ENCODE assay signal across 8 mouse cellular contexts in genomic region chr7:97330931-97331645, GRCm38 (mm10). TPM values are rescaled to one million over a fixed set of nuclear protein-coding genes. Genes with fewer than 3 reads are reported as not detected.
DNase-seq lines count a peak whose midpoint lies in the region; ATAC-seq lines count a peak whose summit lies in the region.

No protein-coding gene starts in this region.

- no peak for ATAC-seq in embryonic facial prominence, embryonic 11.5 days (replicated peaks; ENCODE audit: insufficient number of reproducible peaks, low FRiP score, low TSS enrichment, low read depth)
- ATAC-seq in limb, embryonic 12.5 days (ENCODE audit: insufficient number of reproducible peaks, insufficient read depth, low FRiP score, low TSS enrichment, low read depth): no peak
- ATAC-seq in stomach, embryonic 15.5 days (ENCODE audit: insufficient read depth, low FRiP score, low read depth): no peak

- H3K36me3 ChIP-seq in embryonic facial prominence, embryonic 11.5 days (replicated peaks; ENCODE audit: control insufficient read depth, insufficient read depth, low read depth, low read length): no peaks in the 10 kb centered on the region
- no peaks in the 10 kb centered on the region for H3K36me3 ChIP-seq in limb, embryonic 12.5 days
- H3K36me3 ChIP-seq in stomach, embryonic 15.5 days: no peaks in the 10 kb centered on the region

- H3K27ac ChIP-seq in embryonic facial prominence, embryonic 11.5 days (replicated peaks; ENCODE audit: low read depth, low read length): no peak overlapping the region
- H3K27ac ChIP-seq in limb, embryonic 12.5 days: no peak overlapping the region
- H3K27ac ChIP-seq in stomach, embryonic 15.5 days: no peak overlapping the region

- H3K9me3 ChIP-seq in embryonic facial prominence, embryonic 11.5 days (replicated peaks; ENCODE audit: control insufficient read depth, low read length): no peaks in the 10 kb centered on the region
- H3K9me3 ChIP-seq in limb, embryonic 12.5 days: no peaks in the 10 kb centered on the region
- H3K9me3 ChIP-seq in stomach, embryonic 15.5 days: no peaks in the 10 kb centered on the region

- H3K4me1 ChIP-seq in embryonic facial prominence, embryonic 11.5 days (ENCODE audit: control insufficient read depth, insufficient read depth, low read length): no peaks in the 10 kb centered on the region; the same call in 1 of the 2 replicates
- H3K4me1 ChIP-seq in limb, embryonic 12.5 days (replicated peaks): peaks cover 16% of the 10 kb centered on the region
- peaks cover 10% of the 10 kb centered on the region; the same call in 1 of the 2 replicates for H3K4me1 ChIP-seq in stomach, embryonic 15.5 days

- DNase-seq in heart, adult 11 months: peak; percentile 92
- DNase-seq in heart, postnatal 10 days: no peak
- DNase-seq in B cell, adult 2 months: peak; percentile 4 to 10
- no peak for DNase-seq in embryonic facial prominence, embryonic 11.5 days (ENCODE audit: low spot score)
- no peak for DNase-seq in urinary bladder, postnatal 25 days (ENCODE audit: low spot score)
- DNase-seq in spleen, adult 12 weeks (ENCODE audit: low spot score): no peak

- peak overlapping the region; percentile 69; the same call in 1 of the 2 replicates for H3K9ac ChIP-seq in embryonic facial prominence, embryonic 11.5 days (replicated peaks; ENCODE audit: low read length)
- H3K9ac ChIP-seq in limb, embryonic 12.5 days (replicated peaks): peak overlapping the region; percentile 71
- H3K9ac ChIP-seq in stomach, embryonic 15.5 days: peak overlapping the region; percentile 54; the same call in 1 of the 2 replicates

- H3K4me3 ChIP-seq in embryonic facial prominence, embryonic 11.5 days (ENCODE audit: low read depth, low read length): peak overlapping the region; percentile 71
- peak overlapping the region; percentile 79 for H3K4me3 ChIP-seq in limb, embryonic 12.5 days (replicated peaks)
- H3K4me3 ChIP-seq in stomach, embryonic 15.5 days (replicated peaks): peak overlapping the region; percentile 90

- peaks cover 5% of the 10 kb centered on the region; the same call in 1 of the 2 replicates for H3K27me3 ChIP-seq in embryonic facial prominence, embryonic 11.5 days (ENCODE audit: control insufficient read depth, insufficient read depth, low read length)
- peaks cover 19% of the 10 kb centered on the region for H3K27me3 ChIP-seq in limb, embryonic 12.5 days
- H3K27me3 ChIP-seq in stomach, embryonic 15.5 days (replicated peaks): peaks cover 9% of the 10 kb centered on the region

- H3K4me2 ChIP-seq in embryonic facial prominence, embryonic 11.5 days (ENCODE audit: low read depth, low read length): peak overlapping the region; percentile 56
- H3K4me2 ChIP-seq in limb, embryonic 12.5 days: peak overlapping the region; percentile 71
- H3K4me2 ChIP-seq in stomach, embryonic 15.5 days: peak overlapping the region; percentile 87

- WGBS in embryonic facial prominence, embryonic 11.5 days: 67% methylated on average over 11 of the region's 11 CpGs
- 64% methylated on average over 11 of the region's 11 CpGs for WGBS in limb, embryonic 12.5 days
- 58% methylated on average over 11 of the region's 11 CpGs for WGBS in stomach, embryonic 15.5 days

- intact Hi-C loops in heart, postnatal 10 days (cut with DNase I): no loop called here

RNA-seq across cellular contexts. Expression of gene Usp35, which starts 0.7 kb away (rescaled TPM):
- 1 to 10 TPM; 1.5 to 1.7 TPM for total RNA-seq in heart, postnatal 10 days (2021)
- polyA plus RNA-seq in embryonic facial prominence, embryonic 11.5 days (2014; fragmentation: Nextera tagmentation; extraction: Ambion mirVana): 1.2 and 3.0 TPM in 2 replicates
- polyA plus RNA-seq in limb, embryonic 12.5 days (2016; fragmentation: Nextera tagmentation; extraction: Ambion mirVana): 2.8 and 2.9 TPM in 2 replicates
- polyA plus RNA-seq in stomach, embryonic 15.5 days (2015; fragmentation: Nextera tagmentation; extraction: Ambion mirVana): 1.8 and 2.2 TPM in 2 replicates

RNA-seq across cellular contexts. Expression of gene Kctd21, which starts 1.0 kb away (rescaled TPM):
- 1 to 10 TPM; 1.4 to 2.7 TPM for total RNA-seq in heart, postnatal 10 days (2021)
- 5.0 TPM in 2 replicates for polyA plus RNA-seq in embryonic facial prominence, embryonic 11.5 days (2014; fragmentation: Nextera tagmentation; extraction: Ambion mirVana)
- polyA plus RNA-seq in limb, embryonic 12.5 days (2016; fragmentation: Nextera tagmentation; extraction: Ambion mirVana): 3.6 and 4.7 TPM in 2 replicates
- 3.7 and 4.2 TPM in 2 replicates for polyA plus RNA-seq in stomach, embryonic 15.5 days (2015; fragmentation: Nextera tagmentation; extraction: Ambion mirVana)

RNA-seq across cellular contexts. Expression of gene Alg8, which starts 40.3 kb away (rescaled TPM):
- total RNA-seq in heart, postnatal 10 days (2021): 1 to 10 TPM; 7.7 to 7.8 TPM
- polyA plus RNA-seq in embryonic facial prominence, embryonic 11.5 days (2014; fragmentation: Nextera tagmentation; extraction: Ambion mirVana): 39.7 and 41.8 TPM in 2 replicates
- polyA plus RNA-seq in limb, embryonic 12.5 days (2016; fragmentation: Nextera tagmentation; extraction: Ambion mirVana): 35.9 and 38.7 TPM in 2 replicates
- polyA plus RNA-seq in stomach, embryonic 15.5 days (2015; fragmentation: Nextera tagmentation; extraction: Ambion mirVana): 46.2 and 46.9 TPM in 2 replicates

Comparison
In these comparisons a context has a peak if more than half of its experiments do, and no peak if none do; other contexts are left out.
1. DNase-seq: peak in heart, adult 11 months (single experiment) and B cell, adult 2 months (2 of 2); none in heart, postnatal 10 days (0 of 2), embryonic facial prominence, embryonic 11.5 days (single experiment), urinary bladder, postnatal 25 days (single experiment) and spleen, adult 12 weeks (single experiment).
2. Peak in every context shown above with its lines, with median percentiles within 50 percentile points of each other: H3K4me2 ChIP-seq, H3K4me3 ChIP-seq and H3K9ac ChIP-seq.